Mouse (Mus musculus): ENCODE measurements around the gene Hebp2.

GRCm38 (mm10) chr10:18507869-18508473, 37.9 kb downstream of the Hebp2 start:
- TF ChIP-seq CTCF (IDR thresholded peaks at IDR 0.05; ENCODE audit: low read depth, low read length) (no peak), GATA1 (IDR thresholded peaks at IDR 0.05; ENCODE audit: borderline replicate concordance, low read length) (no peak), TAL1 (conservative IDR thresholded peaks at IDR 0.05; ENCODE audit: low read depth, low read length) (no peak), GATA2 (IDR thresholded peaks at IDR 0.05; ENCODE audit: borderline replicate concordance, low read depth, low read length) (no peak)

Measured in G1E (cell line).